Mouse (Mus musculus) c-Kit-positive CD71-negative TER-119-negative erythroid progenitor cells, embryonic 14.5 days (primary cell): ENCODE data around the gene Slc35c1.

Experiments used
- DNase-seq: peaks from one replicate; pipeline ENCODE4 v3.0.0-alpha.2; 2013; ENCODE audit warnings: low read depth

The Slc35c1 gene

DNA sequence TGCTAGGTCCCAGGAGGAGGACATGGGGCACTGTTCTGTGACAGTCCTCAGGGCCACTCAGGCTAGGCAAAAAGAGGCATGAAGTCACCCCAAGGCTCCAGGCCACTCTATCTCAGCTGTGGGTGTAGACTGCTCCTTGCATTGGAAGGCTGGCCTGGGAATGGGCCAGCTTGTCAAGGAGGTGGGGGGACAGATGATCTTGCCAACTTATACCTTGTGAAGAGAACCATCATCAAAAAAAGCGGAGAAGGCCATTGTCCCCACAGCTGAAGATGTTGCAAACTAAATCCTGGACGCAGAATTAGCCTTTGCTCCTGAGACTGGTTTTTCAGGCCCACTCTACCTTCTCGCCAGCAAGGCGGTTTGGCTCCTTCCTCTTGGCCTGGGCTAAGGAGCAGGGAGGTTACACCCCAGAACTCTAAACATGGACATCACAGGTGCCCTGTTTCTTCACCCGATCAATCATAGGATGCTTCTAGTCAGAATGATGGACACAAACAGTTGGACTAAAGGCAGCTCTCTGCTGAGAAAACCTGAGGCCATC is 56.5 kb downstream of the Slc35c1 start:
- no peak for DNase-seq
